Mouse (Mus musculus) kidney, postnatal 25 days (tissue): Measurements from ENCODE around the gene Mrpl38.

Source experiments
- DNase-seq, 2 experiments: peaks; one replicate each; pipeline ENCODE4 v3.0.0; 2021; ENCODE audit warnings: mixed read lengths in 2 of 2

Gene Mrpl38

GRCm38 (mm10) chr11:116091591-116091990 is 47.1 kb downstream of the Mrpl38 start:
- DNase-seq, result no peak

DNA sequence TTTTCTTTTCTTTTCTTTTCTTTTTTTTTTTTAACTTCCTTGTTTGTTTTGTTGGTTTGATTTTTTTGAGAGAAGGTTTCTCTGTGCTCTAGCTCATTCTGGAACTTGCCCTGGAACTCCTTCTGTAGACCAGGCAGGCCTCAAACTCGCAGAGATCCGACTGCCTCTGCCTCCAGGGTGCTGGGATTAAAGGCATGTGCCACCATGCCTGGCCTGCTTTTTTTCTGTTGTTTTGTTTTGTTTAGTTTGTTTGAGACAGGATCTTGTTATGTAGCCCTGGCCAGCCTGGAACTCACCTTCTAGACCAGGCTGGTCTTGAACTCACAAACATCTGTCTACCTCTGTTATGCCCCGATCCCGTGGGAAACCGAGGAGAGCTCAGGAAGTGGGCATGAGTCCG is 49.1 kb downstream of the Mrpl38 start:
- no peak for DNase-seq

DNA sequence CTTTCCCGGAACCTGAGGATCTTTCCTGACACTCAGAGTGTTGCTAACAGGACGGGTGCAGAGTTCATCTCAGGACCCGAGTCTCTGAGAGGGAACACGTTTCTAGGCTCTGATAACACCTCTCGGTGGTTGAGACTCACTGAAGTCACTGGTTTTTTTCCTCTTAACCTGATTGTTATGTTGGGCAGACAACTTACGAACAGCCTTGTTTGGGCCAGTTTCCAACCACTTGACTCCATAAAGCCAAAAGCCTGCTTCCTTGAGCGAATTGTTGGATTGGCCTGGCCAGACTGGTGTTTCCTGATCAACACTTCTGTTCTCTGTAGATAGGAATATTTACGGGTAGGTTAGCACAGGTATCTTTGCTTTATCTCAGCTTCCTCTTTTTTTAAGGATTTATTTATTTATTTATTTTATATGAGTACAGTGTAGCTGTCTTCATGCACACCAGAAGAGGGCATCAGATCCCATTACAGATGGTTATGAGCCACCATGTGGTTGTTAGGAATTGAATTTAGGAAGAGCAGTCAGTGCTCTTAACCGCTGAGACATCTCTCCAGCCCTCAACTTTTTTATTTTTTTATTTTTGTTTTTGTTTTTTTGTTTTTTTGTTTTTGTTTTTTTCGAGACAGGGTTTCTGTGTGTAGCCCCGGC is 49.8 kb downstream of the Mrpl38 start:
- no peak for DNase-seq

DNA sequence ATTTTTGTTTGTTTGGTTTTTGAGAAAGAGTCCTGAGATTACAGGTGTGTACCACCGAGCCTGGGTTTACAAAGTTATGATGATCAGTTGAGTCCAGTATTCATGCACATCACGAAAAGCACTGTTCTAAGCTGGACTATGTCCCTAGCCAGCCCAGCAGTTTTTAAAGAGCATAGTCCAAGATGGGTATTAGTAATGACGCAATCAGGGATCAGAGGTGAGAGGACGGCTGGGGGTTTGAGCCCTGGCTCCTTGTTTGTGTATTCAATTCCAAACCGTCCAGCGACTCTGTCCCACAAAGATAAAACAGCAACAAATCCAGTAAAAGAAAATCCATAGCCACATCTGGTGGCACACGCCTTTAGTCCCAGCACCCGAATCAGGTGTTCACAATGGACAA is 50.5 kb downstream of the Mrpl38 start:
- DNase-seq, result peak; percentile 57 to 82

DNA sequence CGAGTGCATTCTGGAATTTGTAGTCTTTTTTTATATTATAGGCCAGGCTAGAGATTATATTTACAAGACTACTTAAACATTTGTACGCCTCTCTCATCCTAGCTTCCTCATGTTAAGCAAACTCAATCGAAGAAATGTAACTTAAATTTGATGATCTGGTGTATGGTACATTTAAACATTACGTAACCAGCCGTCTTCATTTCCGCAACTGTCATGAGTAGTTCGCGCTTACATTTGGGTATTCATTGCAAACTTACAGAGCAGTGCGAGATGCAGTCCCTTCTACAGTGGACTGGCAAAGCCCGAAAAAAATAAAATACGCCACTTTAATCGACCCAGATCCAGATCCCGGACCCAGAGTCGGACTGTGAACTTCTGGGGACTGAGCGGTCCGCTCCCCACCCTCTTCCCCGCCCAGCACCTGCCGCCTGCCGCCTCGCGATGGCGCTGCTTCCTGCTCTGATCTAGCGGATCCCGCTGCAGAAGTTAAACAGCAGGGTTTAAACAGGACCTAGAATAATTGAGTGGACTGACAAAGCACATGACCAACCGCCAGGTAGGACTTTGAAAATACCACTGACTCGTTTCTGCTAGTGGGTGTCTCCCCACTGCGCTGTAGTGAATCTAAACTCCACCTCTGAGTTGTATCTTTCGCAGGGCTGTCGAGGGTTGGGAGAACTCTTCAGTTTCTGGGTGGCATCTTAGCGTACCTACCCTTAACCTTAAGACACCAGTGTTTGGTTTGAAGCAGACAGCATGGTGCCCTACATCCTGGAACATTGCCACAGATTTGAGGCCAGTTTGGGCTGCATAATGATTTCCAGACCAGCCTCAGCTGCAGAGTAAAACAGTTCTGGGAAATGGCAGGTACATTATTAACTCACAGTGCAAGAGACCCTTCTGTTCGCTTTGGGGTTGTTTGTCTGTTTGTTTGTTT is 51.2 kb downstream of the Mrpl38 start:
- peak; percentile 94 for DNase-seq

GRCm38 (mm10) chr11:116086258-116087193 is 52.1 kb downstream of the Mrpl38 start, which contains the start of gene Wbp2:
TSS of gene Wbp2 (minus strand) at chr11:116086995.
- DNase-seq, result peak; percentile 97 to 99

GRCm38 (mm10) chr11:116084166-116084565 is 54.5 kb downstream of the Mrpl38 start:
- no peak for DNase-seq

GRCm38 (mm10) chr11:116083096-116083672 is 55.5 kb downstream of the Mrpl38 start:
- DNase-seq, result no peak
